Mouse (Mus musculus) megakaryocyte, embryonic 14.5 days (primary cell): ENCODE results near the gene Car2. TPM values are rescaled to one million over a fixed set of nuclear protein-coding genes. Genes with fewer than 3 reads are reported as not detected.

ENCODE experiments used
- H3K27me3 ChIP-seq: replicated peaks from 2 replicates; pipeline ENCODE3; 2012; ENCODE audit warnings: inconsistent platforms
- H3K36me3 ChIP-seq: replicated peaks from 2 replicates; pipeline ENCODE3; 2012; ENCODE audit warnings: low read length, inconsistent platforms, mixed read lengths
- H3K4me1 ChIP-seq: 2 replicates; pipeline ENCODE4 v1.6.1; 2012; ENCODE audit warnings: inconsistent platforms
- H3K4me3 ChIP-seq: replicated peaks from 2 replicates; pipeline ENCODE3; 2012; ENCODE audit warnings: moderate library complexity, mild to moderate bottlenecking, inconsistent platforms
- H3K9me3 ChIP-seq: 2 replicates; pipeline ENCODE4 v1.6.1; 2012; ENCODE audit warnings: inconsistent platforms
- FLI1 ChIP-seq: IDR thresholded peaks from 2 replicates; pipeline ENCODE4 v1.6.1; 2012; ENCODE audit warnings: low read length, inconsistent platforms, mixed read lengths
- GATA1 ChIP-seq: IDR thresholded peaks from 3 replicates; pipeline ENCODE4 v1.6.1; 2012; ENCODE audit warnings: mixed read lengths, low read length, inconsistent platforms, borderline replicate concordance
- polyA plus RNA-seq: library from polyadenylated mRNA; stranded (reverse); fragments of >175 nt; gene quantifications from 2 replicates; pipeline ENCODE4 v1.2.3, GENCODE M21; 2012; ENCODE audit warnings: low replicate concordance; ENCODE audit not compliant: insufficient read depth

Car2 gene
- 53.1 and 125 TPM in 2 replicates for polyA plus RNA-seq

DNA sequence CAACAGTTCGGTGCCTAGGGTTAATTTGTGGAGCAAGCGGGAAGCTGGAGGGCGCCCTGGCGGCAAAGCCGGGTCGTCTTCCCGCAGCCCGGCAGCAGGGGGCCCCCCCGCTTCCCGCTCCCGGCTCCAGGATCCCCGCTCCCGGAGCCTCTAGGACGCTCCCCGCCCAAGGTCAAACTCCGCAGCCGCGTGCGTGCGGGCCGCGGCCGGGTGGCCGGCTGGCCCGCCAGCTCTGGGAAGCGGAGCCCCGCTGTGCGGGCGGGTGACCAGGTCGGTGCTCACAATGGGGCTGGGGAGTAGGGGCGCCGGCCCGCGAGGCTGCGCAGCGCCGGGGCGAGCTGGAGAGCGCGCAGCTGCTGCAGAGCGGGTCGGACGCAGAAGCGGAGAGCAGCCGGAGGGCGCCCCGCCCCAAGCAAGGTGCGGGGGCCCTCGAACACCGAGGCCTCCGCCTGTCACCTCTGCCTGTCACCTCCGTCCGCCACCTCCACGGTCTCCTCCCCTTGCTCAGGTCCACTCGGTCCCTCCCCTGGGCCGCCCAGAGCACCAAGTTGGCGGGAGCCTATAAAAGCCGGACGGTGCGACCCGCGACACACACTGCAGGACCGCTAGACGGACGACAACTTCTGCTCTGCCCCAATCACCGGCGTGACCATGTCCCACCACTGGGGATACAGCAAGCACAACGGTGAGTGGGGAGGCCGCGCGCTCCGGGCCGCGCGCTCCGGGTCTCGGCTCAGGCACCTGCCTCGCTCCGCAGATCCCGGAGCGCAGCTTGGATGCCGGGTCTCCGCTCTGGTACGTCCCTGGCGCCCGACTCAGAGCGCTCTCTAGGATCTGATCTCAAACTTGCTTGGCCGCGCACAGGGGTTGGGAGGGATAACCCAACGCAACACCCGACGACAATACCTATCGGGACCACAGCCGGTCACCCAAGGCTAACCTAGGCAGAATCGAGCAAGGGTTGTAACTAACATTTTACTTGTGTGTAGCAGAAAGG lies at the start of gene Car2:
TSS of gene Car2 (plus strand) at position 172 of the 997 bp plus-strand sequence.
- Histone ChIP-seq H3K9me3 (no peaks in the 10 kb centered on the region), H3K27me3 (no peaks in the 10 kb centered on the region), H3K36me3 (peaks cover 17% of the 10 kb centered on the region), H3K4me1 (peaks cover 70% of the 10 kb centered on the region), H3K4me3 (peak within 1 kb of the TSS; percentile 98)
- TF ChIP-seq FLI1 (no peak), GATA1 (no peak)

DNA sequence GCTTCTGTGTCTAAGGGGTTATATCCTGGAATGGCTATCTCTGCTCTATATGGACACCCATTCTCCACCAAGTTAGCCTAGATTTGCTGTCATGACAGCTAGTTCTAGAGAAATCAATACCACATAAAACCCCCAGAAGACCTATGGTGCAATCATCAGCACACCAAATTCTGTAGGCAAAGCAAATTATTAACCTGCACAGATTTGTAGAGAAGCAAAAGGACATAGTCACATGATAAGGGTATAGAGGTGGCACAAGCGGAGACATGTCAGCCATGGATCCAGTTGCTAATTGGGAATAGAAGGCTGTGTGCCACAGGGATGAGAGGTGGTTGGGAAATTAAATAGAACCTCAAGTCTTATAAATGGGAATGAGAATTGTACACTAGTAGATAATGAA lies 47.1 kb upstream of the Car2 start:
- no peaks in the 10 kb centered on the region for H3K27me3 ChIP-seq
- TF ChIP-seq FLI1 (no peak), GATA1 (no peak)

DNA sequence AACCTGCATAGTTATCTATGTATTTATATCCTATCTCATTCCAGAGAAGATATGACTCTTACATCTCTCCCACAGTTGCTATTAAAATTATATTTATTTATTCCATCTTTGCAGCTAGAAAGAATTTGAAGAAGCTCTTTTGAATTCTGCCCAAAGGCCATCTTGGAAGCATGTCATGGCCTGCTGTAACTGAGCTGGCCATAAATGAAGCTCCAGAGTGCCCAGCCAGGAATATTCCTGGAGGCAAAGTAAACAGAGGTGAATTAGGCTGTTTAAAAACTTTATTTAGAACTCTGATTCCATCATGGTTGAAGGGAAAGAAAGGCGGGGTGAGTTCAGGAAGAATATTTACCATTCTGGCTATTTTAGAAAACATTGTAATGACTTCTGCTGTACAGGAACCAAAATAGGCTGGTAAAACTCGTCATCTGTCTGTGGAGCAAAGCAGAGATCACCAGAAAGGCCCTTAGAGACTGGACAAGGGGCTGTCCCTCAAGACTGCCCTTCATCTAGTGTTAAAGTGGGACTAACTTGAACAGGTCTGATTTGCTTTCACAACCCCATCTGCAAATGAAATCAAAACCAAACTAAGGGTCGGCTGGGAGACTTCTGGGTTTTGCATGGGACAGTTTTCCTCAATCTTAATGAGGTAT lies 46.5 kb upstream of the Car2 start:
- H3K9me3 ChIP-seq: peaks cover 4% of the 10 kb centered on the region
- H3K36me3 ChIP-seq: no peaks in the 10 kb centered on the region
- no peaks in the 10 kb centered on the region for H3K4me1 ChIP-seq
- no peak overlapping the region for H3K4me3 ChIP-seq
- no peak for TF ChIP-seq GATA1
- TF ChIP-seq FLI1: no peak
- no peaks in the 10 kb centered on the region for H3K27me3 ChIP-seq

More for the DNA sequence above, 47.1 kb upstream of the Car2 start:
- Histone ChIP-seq H3K4me3 (no peak overlapping the region), H3K9me3 (no peaks in the 10 kb centered on the region), H3K36me3 (no peaks in the 10 kb centered on the region), H3K4me1 (no peaks in the 10 kb centered on the region)

DNA sequence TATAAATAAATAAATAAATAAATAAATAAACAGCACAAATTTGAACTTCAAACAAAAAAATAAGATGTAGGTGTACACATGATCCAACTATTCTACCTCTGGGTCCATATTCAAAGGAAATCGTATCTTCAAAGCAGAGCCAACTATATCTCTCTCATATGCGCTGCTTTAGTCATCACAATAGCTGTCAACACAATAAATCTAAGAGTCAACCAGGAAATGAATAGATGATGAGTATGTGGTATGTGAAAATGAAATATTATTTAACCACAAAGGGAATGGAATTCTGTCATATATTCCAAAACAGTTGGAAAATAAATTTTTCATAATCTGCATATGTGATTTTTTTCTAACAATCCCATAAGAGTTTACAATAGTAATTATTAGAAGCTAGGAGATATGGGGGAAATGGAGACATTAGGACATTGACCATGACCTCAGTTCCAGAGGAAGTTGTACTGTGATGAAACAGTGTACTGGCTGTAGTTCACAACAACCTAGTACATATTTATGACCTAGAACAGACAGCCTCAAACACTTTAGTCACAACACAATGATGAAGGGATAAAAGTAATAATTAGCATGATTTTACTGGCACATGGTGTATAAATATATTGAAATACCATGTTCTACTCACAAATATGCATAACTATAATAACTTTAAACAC lies 37.4 kb upstream of the Car2 start:
- Histone ChIP-seq H3K36me3 (no peaks in the 10 kb centered on the region), H3K9me3 (peaks cover 6% of the 10 kb centered on the region), H3K4me3 (no peak overlapping the region), H3K27me3 (no peaks in the 10 kb centered on the region), H3K4me1 (no peaks in the 10 kb centered on the region)
- TF ChIP-seq GATA1 (no peak), FLI1 (no peak)

DNA sequence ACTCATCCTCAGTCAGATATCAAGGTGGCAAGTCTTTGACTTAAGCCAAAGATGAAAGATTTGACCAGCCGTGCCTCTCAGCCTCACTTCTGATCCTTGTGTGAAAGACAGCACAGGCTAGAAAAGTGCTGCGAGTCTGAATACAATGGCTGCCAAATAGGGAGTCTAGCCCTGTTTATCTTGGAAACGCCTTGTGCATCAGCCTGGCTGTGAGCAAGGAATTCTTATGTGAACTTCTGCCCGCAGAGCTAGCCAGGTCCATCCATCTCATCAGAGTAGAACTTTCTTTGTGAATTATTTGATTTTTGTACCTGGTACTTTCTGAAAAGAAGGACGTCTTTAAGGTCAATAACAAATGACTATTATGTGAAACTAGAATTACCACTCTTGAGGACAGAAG lies 32.1 kb upstream of the Car2 start:
- Histone ChIP-seq H3K9me3 (no peaks in the 10 kb centered on the region), H3K36me3 (no peaks in the 10 kb centered on the region), H3K4me1 (no peaks in the 10 kb centered on the region), H3K27me3 (peaks cover 4% of the 10 kb centered on the region), H3K4me3 (no peak overlapping the region)
- no peak for TF ChIP-seq GATA1
- TF ChIP-seq FLI1: no peak

DNA sequence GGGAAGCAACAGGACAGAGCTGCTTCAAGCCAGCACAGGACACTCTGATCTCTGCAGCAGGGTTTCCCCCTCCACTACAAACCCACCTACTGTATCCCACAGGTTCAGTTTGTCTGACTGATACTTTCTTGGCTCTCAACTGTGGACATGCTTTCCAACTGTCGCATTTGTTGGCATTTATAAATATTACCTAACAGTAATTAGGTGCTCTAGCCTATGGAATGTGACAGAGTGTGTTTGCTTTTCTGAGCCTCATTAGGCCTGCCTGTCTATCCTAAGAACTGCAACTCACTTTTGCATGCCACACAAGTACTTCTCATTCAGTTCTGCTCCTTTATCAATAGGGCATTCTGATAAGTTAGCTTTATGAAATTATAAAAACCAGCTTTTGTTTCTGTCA lies 31.6 kb upstream of the Car2 start:
- Histone ChIP-seq H3K36me3 (no peaks in the 10 kb centered on the region), H3K9me3 (no peaks in the 10 kb centered on the region), H3K4me3 (no peak overlapping the region), H3K27me3 (peaks cover 4% of the 10 kb centered on the region), H3K4me1 (no peaks in the 10 kb centered on the region)
- TF ChIP-seq FLI1 (no peak), GATA1 (no peak)

DNA sequence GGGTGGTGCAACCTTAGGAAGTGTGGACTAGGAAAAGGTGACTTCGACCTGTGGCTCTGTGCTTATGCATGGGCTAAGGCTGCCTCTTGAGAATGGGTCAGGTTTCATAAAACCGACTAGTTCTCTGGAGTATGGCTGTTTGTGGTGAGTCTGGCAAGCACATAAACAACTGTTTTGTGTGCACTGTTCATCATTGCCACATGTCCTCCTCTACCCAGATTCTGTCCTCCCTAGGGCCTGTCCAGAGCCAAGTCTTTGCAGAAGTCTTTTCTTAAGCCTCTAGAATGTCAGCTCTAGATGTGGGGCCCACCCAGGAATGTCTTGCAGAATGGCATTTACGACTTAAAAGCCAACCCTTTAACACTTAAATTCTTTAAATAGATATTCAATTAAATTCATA lies 28.2 kb upstream of the Car2 start:
- TF ChIP-seq GATA1: no peak
- TF ChIP-seq FLI1: no peak
- Histone ChIP-seq H3K36me3 (no peaks in the 10 kb centered on the region), H3K27me3 (peaks cover 14% of the 10 kb centered on the region), H3K9me3 (no peaks in the 10 kb centered on the region), H3K4me3 (no peak overlapping the region), H3K4me1 (peaks cover 4% of the 10 kb centered on the region)

DNA sequence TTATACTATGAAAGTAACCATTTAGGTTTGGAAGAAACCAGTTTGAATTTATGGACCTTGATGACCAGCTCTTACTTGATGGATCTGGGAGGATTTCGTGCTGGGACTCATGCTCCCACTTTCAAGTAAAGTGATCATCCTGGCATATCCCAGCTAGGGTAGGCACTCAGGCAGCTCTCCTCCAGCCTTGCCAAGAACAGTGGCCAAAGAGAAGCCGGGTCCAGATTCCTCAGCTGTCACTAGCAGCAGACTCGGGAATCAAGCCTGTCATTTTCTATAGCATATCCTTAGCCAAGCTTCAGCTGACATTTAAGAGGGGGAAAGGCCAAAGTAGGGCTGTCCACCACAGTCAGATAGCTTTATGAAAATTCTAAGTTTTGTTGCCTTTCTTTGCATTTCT lies 25.8 kb upstream of the Car2 start:
- Histone ChIP-seq H3K27me3 (peaks cover 29% of the 10 kb centered on the region), H3K4me1 (peaks cover 11% of the 10 kb centered on the region), H3K4me3 (no peak overlapping the region), H3K9me3 (no peaks in the 10 kb centered on the region), H3K36me3 (no peaks in the 10 kb centered on the region)
- TF ChIP-seq FLI1 (no peak), GATA1 (no peak)

DNA sequence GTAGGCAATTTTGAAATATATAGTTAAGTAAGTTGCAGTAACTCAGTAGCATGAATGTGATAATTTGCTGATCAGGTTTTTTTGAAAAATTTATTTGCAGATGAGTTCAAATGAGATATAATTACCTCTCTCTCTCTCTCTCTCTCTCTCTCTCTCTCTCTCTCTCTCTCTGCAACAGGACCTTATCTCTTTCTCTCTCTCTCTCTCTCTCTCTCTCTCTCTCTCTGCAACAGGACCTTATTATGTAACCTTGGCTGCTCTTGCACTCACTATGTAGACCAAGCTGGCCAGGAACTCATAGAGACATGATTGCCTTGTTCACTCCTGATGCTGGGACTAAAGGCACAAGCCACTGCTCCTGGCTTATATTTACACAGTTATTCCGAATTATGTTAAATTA lies 24.9 kb upstream of the Car2 start:
- TF ChIP-seq GATA1: no peak
- no peak for TF ChIP-seq FLI1
- no peaks in the 10 kb centered on the region for H3K36me3 ChIP-seq
- no peaks in the 10 kb centered on the region for H3K9me3 ChIP-seq
- peaks cover 11% of the 10 kb centered on the region for H3K4me1 ChIP-seq
- H3K4me3 ChIP-seq: no peak overlapping the region
- peaks cover 26% of the 10 kb centered on the region for H3K27me3 ChIP-seq
